Mouse (Mus musculus): ENCODE results near the gene Nnmt. TPM values are rescaled to one million over a fixed set of nuclear protein-coding genes. Genes with fewer than 3 reads are reported as not detected.

Nnmt gene
- polyA plus RNA-seq (2014; fragmentation: Nextera tagmentation; extraction: Ambion mirVana), result 0.76 and 0.82 TPM in 2 replicates

GRCm38 (mm10) chr9:48604939-48605598 lies at the start of gene Nnmt:
Gene Nnmt, minus strand, starts transcription at chr9:48605153.
- no peak within 1 kb of the TSS for H3K27ac ChIP-seq (ENCODE audit: low read depth, low read length)
- WGBS, result 61% methylated on average over 8 of the region's 8 CpGs
- no peak for DNase-seq (ENCODE audit: low spot score)

GRCm38 (mm10) chr9:48654730-48655129 lies 49.8 kb upstream of the Nnmt start:
- no peak overlapping the region for H3K27ac ChIP-seq (ENCODE audit: low read depth, low read length)

More at GRCm38 (mm10) chr9:48604939-48605598, at the start of gene Nnmt:
- Histone ChIP-seq H3K4me1 (ENCODE audit: control insufficient read depth, insufficient read depth, low read length) (no peaks in the 10 kb centered on the region), H3K4me3 (ENCODE audit: low read depth, low read length) (no peak within 1 kb of the TSS), H3K9ac (ENCODE audit: low read length) (no peak within 1 kb of the TSS), H3K9me3 (ENCODE audit: control insufficient read depth, low read length) (no peaks in the 10 kb centered on the region), H3K36me3 (ENCODE audit: control insufficient read depth, insufficient read depth, low read length) (no peaks in the 10 kb centered on the region), H3K4me2 (ENCODE audit: low read depth) (no peak within 1 kb of the TSS), H3K27me3 (ENCODE audit: control insufficient read depth, insufficient read depth, low read length) (no peaks in the 10 kb centered on the region)
- no peak for ATAC-seq (ENCODE audit: insufficient read depth, low FRiP score, low TSS enrichment)

GRCm38 (mm10) chr9:48653399-48654070 lies 48.6 kb upstream of the Nnmt start:
- DNase-seq (ENCODE audit: low spot score) (no peak), ATAC-seq (ENCODE audit: insufficient read depth, low FRiP score, low TSS enrichment) (no peak)
- Histone ChIP-seq H3K4me2 (ENCODE audit: low read depth) (no peak overlapping the region), H3K4me3 (ENCODE audit: low read depth, low read length) (no peak overlapping the region), H3K27me3 (ENCODE audit: control insufficient read depth, insufficient read depth, low read length) (no peaks in the 10 kb centered on the region), H3K9ac (ENCODE audit: low read length) (no peak overlapping the region), H3K27ac (ENCODE audit: low read depth, low read length) (no peak overlapping the region), H3K36me3 (ENCODE audit: control insufficient read depth, insufficient read depth, low read length) (no peaks in the 10 kb centered on the region), H3K4me1 (ENCODE audit: control insufficient read depth, insufficient read depth, low read length) (peaks cover 18% of the 10 kb centered on the region), H3K9me3 (ENCODE audit: control insufficient read depth, low read length) (no peaks in the 10 kb centered on the region)
- 50% methylated on average over 7 of the region's 7 CpGs for WGBS

More at GRCm38 (mm10) chr9:48654730-48655129, 49.8 kb upstream of the Nnmt start:
- Histone ChIP-seq H3K4me1 (ENCODE audit: control insufficient read depth, insufficient read depth, low read length) (peaks cover 7% of the 10 kb centered on the region), H3K9ac (ENCODE audit: low read length) (no peak overlapping the region), H3K4me2 (ENCODE audit: low read depth) (no peak overlapping the region), H3K27me3 (ENCODE audit: control insufficient read depth, insufficient read depth, low read length) (no peaks in the 10 kb centered on the region), H3K9me3 (ENCODE audit: control insufficient read depth, low read length) (no peaks in the 10 kb centered on the region), H3K4me3 (ENCODE audit: low read depth, low read length) (no peak overlapping the region), H3K36me3 (ENCODE audit: control insufficient read depth, insufficient read depth, low read length) (no peaks in the 10 kb centered on the region)
- DNase-seq (ENCODE audit: low spot score) (no peak), ATAC-seq (ENCODE audit: insufficient read depth, low FRiP score, low TSS enrichment) (no peak)
- WGBS, result 12% methylated on average over 8 of the region's 8 CpGs

GRCm38 (mm10) chr9:48652026-48652425 lies 47.1 kb upstream of the Nnmt start:
- no peak overlapping the region for H3K9ac ChIP-seq (ENCODE audit: low read length)
- ATAC-seq (ENCODE audit: insufficient read depth, low FRiP score, low TSS enrichment), result no peak
- H3K36me3 ChIP-seq (ENCODE audit: control insufficient read depth, insufficient read depth, low read length), result no peaks in the 10 kb centered on the region
- H3K4me1 ChIP-seq (ENCODE audit: control insufficient read depth, insufficient read depth, low read length), result peaks cover 30% of the 10 kb centered on the region
- H3K9me3 ChIP-seq (ENCODE audit: control insufficient read depth, low read length), result no peaks in the 10 kb centered on the region
- no peak overlapping the region for H3K4me2 ChIP-seq (ENCODE audit: low read depth)
- no peak for DNase-seq (ENCODE audit: low spot score)
- H3K27ac ChIP-seq (ENCODE audit: low read depth, low read length), result no peak overlapping the region
- 41% methylated on average over 4 of the region's 4 CpGs for WGBS
- H3K27me3 ChIP-seq (ENCODE audit: control insufficient read depth, insufficient read depth, low read length), result no peaks in the 10 kb centered on the region
- no peak overlapping the region for H3K4me3 ChIP-seq (ENCODE audit: low read depth, low read length)

- Histone ChIP-seq H3K9ac (ENCODE audit: low read length) (no peak overlapping the region), H3K27ac (ENCODE audit: low read depth, low read length) (no peak overlapping the region), H3K4me1 (ENCODE audit: control insufficient read depth, insufficient read depth, low read length) (peaks cover 30% of the 10 kb centered on the region), H3K4me3 (ENCODE audit: low read depth, low read length) (no peak overlapping the region), H3K36me3 (ENCODE audit: control insufficient read depth, insufficient read depth, low read length) (no peaks in the 10 kb centered on the region), H3K27me3 (ENCODE audit: control insufficient read depth, insufficient read depth, low read length) (no peaks in the 10 kb centered on the region), H3K4me2 (ENCODE audit: low read depth) (no peak overlapping the region), H3K9me3 (ENCODE audit: control insufficient read depth, low read length) (no peaks in the 10 kb centered on the region)
- DNase-seq (ENCODE audit: low spot score) (no peak), ATAC-seq (ENCODE audit: insufficient read depth, low FRiP score, low TSS enrichment) (no peak)
- WGBS, result 77% methylated on average over 2 of the region's 2 CpGs
Measured at GRCm38 (mm10) chr9:48650846-48651245, 45.9 kb upstream of the Nnmt start.

- Histone ChIP-seq H3K9ac (ENCODE audit: low read length) (no peak overlapping the region), H3K36me3 (ENCODE audit: control insufficient read depth, insufficient read depth, low read length) (no peaks in the 10 kb centered on the region), H3K4me3 (ENCODE audit: low read depth, low read length) (no peak overlapping the region), H3K4me1 (ENCODE audit: control insufficient read depth, insufficient read depth, low read length) (peaks cover 30% of the 10 kb centered on the region), H3K4me2 (ENCODE audit: low read depth) (peak overlapping the region; percentile 45), H3K9me3 (ENCODE audit: control insufficient read depth, low read length) (no peaks in the 10 kb centered on the region), H3K27ac (ENCODE audit: low read depth, low read length) (peak overlapping the region; percentile 79; the same call in 1 of the 2 replicates), H3K27me3 (ENCODE audit: control insufficient read depth, insufficient read depth, low read length) (no peaks in the 10 kb centered on the region)
- DNase-seq (ENCODE audit: low spot score), result no peak
- no peak for ATAC-seq (ENCODE audit: insufficient read depth, low FRiP score, low TSS enrichment)
- 27% methylated on average over 17 of the region's 17 CpGs for WGBS
Measured at GRCm38 (mm10) chr9:48649851-48650685, 45.1 kb upstream of the Nnmt start.

- DNase-seq (ENCODE audit: low spot score) (peak; percentile 74), ATAC-seq (ENCODE audit: insufficient read depth, low FRiP score, low TSS enrichment) (peak; percentile 69)
- H3K9me3 ChIP-seq (ENCODE audit: control insufficient read depth, low read length), result no peaks in the 10 kb centered on the region
- peaks cover 30% of the 10 kb centered on the region for H3K4me1 ChIP-seq (ENCODE audit: control insufficient read depth, insufficient read depth, low read length)
- H3K9ac ChIP-seq (ENCODE audit: low read length), result peak overlapping the region; percentile 41; the same call in 1 of the 2 replicates
- H3K4me3 ChIP-seq (ENCODE audit: low read depth, low read length), result peak overlapping the region; percentile 22
- WGBS, result under 1% methylated on average over 21 of the region's 22 CpGs
- no peaks in the 10 kb centered on the region for H3K27me3 ChIP-seq (ENCODE audit: control insufficient read depth, insufficient read depth, low read length)
- H3K4me2 ChIP-seq (ENCODE audit: low read depth), result peak overlapping the region; percentile 45
- no peaks in the 10 kb centered on the region for H3K36me3 ChIP-seq (ENCODE audit: control insufficient read depth, insufficient read depth, low read length)
- H3K27ac ChIP-seq (ENCODE audit: low read depth, low read length), result peak overlapping the region; percentile 79
Measured at GRCm38 (mm10) chr9:48649098-48649766, 44.3 kb upstream of the Nnmt start.
